Mouse (Mus musculus) CH12.LX (cell line): Measurements from ENCODE around the gene Gse1. TPM values are rescaled to one million over a fixed set of nuclear protein-coding genes. Genes with fewer than 3 reads are reported as not detected.
A peak's percentile ranks its signal among the peaks of the same experiment; 100 is the strongest.

Source experiments
- DNase-seq: peaks from one replicate; pipeline ENCODE4 v3.0.0-alpha.2; 2013; ENCODE audit errors: extremely low read depth
- H3K27ac ChIP-seq: 2 replicates; pipeline ENCODE4 v1.5.1; 2012; ENCODE audit warnings: low read depth, mild to moderate bottlenecking, control low read depth, moderate library complexity; ENCODE audit not compliant: insufficient read depth
- H3K27me3 ChIP-seq: replicated peaks from 2 replicates; pipeline ENCODE3; 2012; ENCODE audit warnings: inconsistent platforms
- H3K36me3 ChIP-seq, 2 experiments: replicated peaks in 1 of 2; 2 replicates each; pipeline versions ENCODE3 to v1.6.1; 2012; ENCODE audit warnings: inconsistent platforms in 1 of 2, low read length in 1 of 2, mild to moderate bottlenecking in 1 of 2, mixed read lengths in 1 of 2, moderate library complexity in 1 of 2; ENCODE audit not compliant: control insufficient read depth in 1 of 2, insufficient read depth in 1 of 2
- H3K4me1 ChIP-seq, 2 experiments: 2 replicates each; pipeline ENCODE4 v1.6.1; 2012; ENCODE audit warnings: inconsistent platforms in 1 of 2, moderate library complexity in 1 of 2; ENCODE audit not compliant: insufficient read depth in 2 of 2, control insufficient read depth in 1 of 2
- H3K4me2 ChIP-seq: 2 replicates; pipeline ENCODE4 v1.6.1; 2012; ENCODE audit warnings: low read depth, mild to moderate bottlenecking, control low read depth; ENCODE audit not compliant: poor library complexity, insufficient read depth, severe bottlenecking
- H3K4me3 ChIP-seq, 3 experiments: fragments of 150-350 bp in 1 of 3; sonication (generic) in 1 of 3; replicated peaks in 1 of 3; 2 replicates each; pipeline versions ENCODE3 to v1.5.1; 2011 to 2012; ENCODE audit warnings: low read depth in 2 of 3, low read length in 2 of 3, mild to moderate bottlenecking in 2 of 3, moderate library complexity in 2 of 3, control low read depth in 1 of 3, improper control_type of control experiment in 1 of 3, inconsistent platforms in 1 of 3, mixed read lengths in 1 of 3; ENCODE audit not compliant: poor library complexity in 1 of 3
- H3K79me2 ChIP-seq: replicated peaks from 2 replicates; pipeline ENCODE4 v1.6.1; 2012; ENCODE audit warnings: mild to moderate bottlenecking, moderate library complexity; ENCODE audit not compliant: control insufficient read depth, poor library complexity, insufficient read depth, severe bottlenecking; ENCODE audit errors: extremely low read depth
- H3K9ac ChIP-seq: 2 replicates; pipeline ENCODE4 v1.6.1; 2012; ENCODE audit warnings: low read depth, mild to moderate bottlenecking, control low read depth, moderate library complexity; ENCODE audit not compliant: insufficient read depth
- H3K9me3 ChIP-seq: replicated peaks from 2 replicates; pipeline ENCODE3; 2012; ENCODE audit warnings: low read length, inconsistent platforms, mixed read lengths
- CHD1 ChIP-seq: IDR thresholded peaks from 2 replicates; pipeline ENCODE4 v1.6.1; 2012; ENCODE audit warnings: low read depth, low read length, improper control_type of control experiment, inconsistent platforms
- CHD2 ChIP-seq: IDR thresholded peaks from 2 replicates; pipeline ENCODE4 v1.6.1; 2011; ENCODE audit warnings: low read length, improper control_type of control experiment
- CTCF ChIP-seq, 2 experiments: IDR thresholded peaks in 1 of 2; conservative IDR thresholded peaks in 1 of 2; 2 replicates each; pipeline ENCODE4 v1.5.1; 2011 to 2012; ENCODE audit warnings: low read depth in 2 of 2, low read length in 2 of 2, improper control_type of control experiment in 1 of 2, inconsistent platforms in 1 of 2, mild to moderate bottlenecking in 1 of 2, moderate library complexity in 1 of 2
- ELF1 ChIP-seq: IDR thresholded peaks from 2 replicates; pipeline ENCODE4 v1.6.1; 2014; ENCODE audit warnings: low read depth, mild to moderate bottlenecking, inconsistent platforms, low read length, improper control_type of control experiment
- ETS1 ChIP-seq: conservative IDR thresholded peaks from 2 replicates; pipeline ENCODE4 v1.6.1; 2012; ENCODE audit warnings: low read depth, mild to moderate bottlenecking, inconsistent platforms, low read length, improper control_type of control experiment, moderate library complexity
- GABPA ChIP-seq: IDR thresholded peaks from 2 replicates; pipeline ENCODE4 v1.6.1; 2012; ENCODE audit warnings: low read depth, low read length, improper control_type of control experiment, inconsistent platforms; ENCODE audit not compliant: insufficient replicate concordance
- IRF4 ChIP-seq: IDR thresholded peaks from 2 replicates; pipeline ENCODE4 v1.6.1; 2014; ENCODE audit warnings: low read depth, mild to moderate bottlenecking, inconsistent platforms, low read length, improper control_type of control experiment
- JUND ChIP-seq: conservative IDR thresholded peaks from 2 replicates; pipeline ENCODE4 v1.6.1; 2011; ENCODE audit warnings: low read depth, low read length, improper control_type of control experiment
- MAFK ChIP-seq: IDR thresholded peaks from 2 replicates; pipeline ENCODE4 v1.6.1; 2011; ENCODE audit warnings: low read length, improper control_type of control experiment; ENCODE audit not compliant: insufficient replicate concordance
- MAX ChIP-seq: IDR thresholded peaks from 2 replicates; pipeline ENCODE4 v1.6.1; 2011; ENCODE audit warnings: low read length, improper control_type of control experiment
- MAZ ChIP-seq: IDR thresholded peaks from 2 replicates; pipeline ENCODE4 v1.6.1; 2012; ENCODE audit warnings: low read depth, mild to moderate bottlenecking, inconsistent platforms, low read length, improper control_type of control experiment, moderate library complexity
- MEF2A ChIP-seq: IDR thresholded peaks from 2 replicates; pipeline ENCODE4 v1.6.1; 2014; ENCODE audit warnings: low read depth, mild to moderate bottlenecking, inconsistent platforms, low read length, improper control_type of control experiment, borderline replicate concordance
- MYC ChIP-seq: IDR thresholded peaks from 2 replicates; pipeline ENCODE4 v1.6.1; 2011; ENCODE audit warnings: low read depth, mild to moderate bottlenecking, improper control_type of control experiment, low read length
- NRF1 ChIP-seq: IDR thresholded peaks from 2 replicates; pipeline ENCODE4 v1.6.1; 2014; ENCODE audit warnings: low read depth, mild to moderate bottlenecking, inconsistent platforms, low read length, improper control_type of control experiment, moderate library complexity
- PAX5 ChIP-seq: IDR thresholded peaks from 2 replicates; pipeline ENCODE4 v1.6.1; 2012; ENCODE audit warnings: low read length, inconsistent platforms, mixed read lengths
- POLR2A ChIP-seq: IDR thresholded peaks from 2 replicates; pipeline ENCODE4 v1.6.1; 2011; ENCODE audit warnings: low read depth, mild to moderate bottlenecking, improper control_type of control experiment, low read length
- RAD21 ChIP-seq: IDR thresholded peaks from 2 replicates; pipeline ENCODE4 v1.6.1; 2011; ENCODE audit warnings: low read depth, mild to moderate bottlenecking, low read length, improper control_type of control experiment, moderate library complexity
- RCOR1 ChIP-seq: conservative IDR thresholded peaks from 2 replicates; pipeline ENCODE4 v1.6.1; 2012; ENCODE audit warnings: low read depth, mild to moderate bottlenecking, inconsistent platforms, low read length, improper control_type of control experiment
- SIN3A ChIP-seq: IDR thresholded peaks from 2 replicates; pipeline ENCODE4 v1.6.1; 2012; ENCODE audit warnings: low read length, improper control_type of control experiment, inconsistent platforms
- TCF12 ChIP-seq: IDR thresholded peaks from 2 replicates; pipeline ENCODE4 v1.6.1; 2014; ENCODE audit warnings: low read depth, mild to moderate bottlenecking, inconsistent platforms, low read length, improper control_type of control experiment
- ZC3H11A ChIP-seq: IDR thresholded peaks from 2 replicates; pipeline ENCODE4 v1.6.1; 2012; ENCODE audit warnings: low read depth, mild to moderate bottlenecking, inconsistent platforms, low read length, improper control_type of control experiment
- dilution Hi-C: fragments of 300-500 bp; cut with MboI; formaldehyde crosslinking; loops from 2 replicates; pipeline ENCODE4 v1.14.3; 2020; ENCODE audit warnings: low sequenced_read_pairs; ENCODE audit not compliant: extremely low pct_unique_long_range_greater_than_20kb, extremely low pct_ligation_motif_present
- in situ Hi-C: fragments of 300-500 bp; cut with MboI; formaldehyde crosslinking; loops from 3 replicates; pipeline ENCODE4 v1.14.3; 2019; ENCODE audit warnings: low sequenced_read_pairs, low pct_ligation_motif_present, low pct_unique_long_range_greater_than_20kb, mixed read lengths
- polyA plus RNA-seq: library from polyadenylated mRNA; unstranded; fragments of >175 nt; gene quantifications from 2 replicates; pipeline ENCODE4 v1.2.1, GENCODE M21; 2012; ENCODE audit warnings: low read depth; ENCODE audit not compliant: insufficient read length
- total RNA-seq, 2 experiments: library from RNA; depleted of rRNA; stranded (reverse); fragments of 300-350 nt in 1 of 2; fragments of >200 nt in 1 of 2; gene quantifications; 2 replicates each; pipeline ENCODE4 v1.2.3; 2012 to 2014

Gene Gse1
- total and polyA plus RNA-seq, 3 experiments, result 1.3 to 9.8 (median 8.5) TPM

GRCm38 (mm10) chr8:120561539-120562435, 333.5 kb downstream of the Gse1 start (continued):
- no peak for TF ChIP-seq MAFK
- TF ChIP-seq RAD21, result peak; percentile 31
- TF ChIP-seq CTCF (conservative IDR thresholded peaks at IDR 0.05 in 1 of 2, IDR thresholded peaks at IDR 0.05 in 1 of 2; ENCODE audit: low read depth in 2 of 2, low read length in 2 of 2), result peak; percentile 59 to 65; a peak in 3 of 4 replicates
- no peak for TF ChIP-seq NRF1
- no peak for TF ChIP-seq IRF4

DNA sequence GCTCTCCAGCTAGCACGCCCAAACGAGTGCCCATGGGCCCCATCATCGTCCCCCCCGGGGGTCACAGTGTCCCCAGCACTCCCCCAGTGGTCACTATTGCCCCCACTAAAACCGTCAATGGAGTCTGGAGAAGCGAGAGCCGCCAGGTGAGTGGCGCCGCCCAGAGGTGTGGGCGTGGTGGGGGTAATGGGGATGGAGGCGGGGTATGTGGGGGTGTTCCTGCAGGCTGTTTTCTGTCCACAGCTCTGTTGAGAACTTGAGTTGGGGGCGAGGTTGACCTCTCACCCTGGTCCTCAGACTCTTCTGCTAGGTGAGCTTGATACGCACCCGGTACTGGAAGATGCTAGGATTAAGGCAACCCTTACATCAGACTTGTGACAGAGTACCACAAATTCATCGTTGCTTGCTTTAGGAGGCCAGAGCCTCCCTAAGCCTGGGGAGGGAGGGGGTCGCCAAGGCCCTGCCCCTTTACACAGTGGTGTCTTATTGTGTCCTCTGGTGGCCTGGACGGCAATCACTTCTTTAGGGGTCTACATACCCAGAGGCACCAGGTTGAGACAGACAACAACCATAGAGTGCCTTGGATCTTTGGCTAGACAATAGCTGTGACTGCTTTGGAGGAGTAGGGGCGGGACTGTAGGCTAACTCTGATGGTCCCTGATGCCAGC, 334.6 kb downstream of the Gse1 start:
- DNase-seq, result no peak
- Histone ChIP-seq H3K4me3 (no peak overlapping the region), H3K9ac (no peak overlapping the region), H3K36me3 (peaks cover 62 to 96% of the 10 kb centered on the region in 2 experiments), H3K4me2 (no peak overlapping the region), H3K27me3 (no peaks in the 10 kb centered on the region), H3K9me3 (no peaks in the 10 kb centered on the region), H3K79me2 (peaks cover 17% of the 10 kb centered on the region), H3K27ac (no peak overlapping the region), H3K4me1 (peaks cover 12 to 75% of the 10 kb centered on the region in 2 experiments)
- no peak for TF ChIP-seq PAX5
- TF ChIP-seq SIN3A, result no peak
- no peak for TF ChIP-seq GABPA
- dilution Hi-C loops (no loop called here), in situ Hi-C loops (no loop called here)

DNA sequence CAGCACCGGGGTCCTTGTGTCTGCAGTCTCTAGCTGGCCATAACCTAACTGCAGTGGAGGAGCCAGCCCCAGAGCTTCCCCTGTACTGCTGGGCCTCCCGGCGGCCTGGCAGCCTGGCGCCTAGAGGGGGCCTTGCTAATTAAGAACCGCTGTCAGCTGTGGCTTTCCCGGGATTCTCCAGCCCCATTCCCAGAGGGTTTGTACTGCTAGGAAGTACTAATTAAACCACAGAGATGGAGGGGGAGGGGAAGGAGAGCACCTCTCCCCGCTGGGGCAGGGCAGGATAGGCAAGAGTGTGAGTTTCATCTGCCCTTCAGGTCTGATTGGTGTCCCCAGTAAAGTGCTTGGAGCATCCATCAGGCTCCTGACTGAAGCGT, 335.1 kb downstream of the Gse1 start:
- in situ Hi-C loops, result no loop called here
- Histone ChIP-seq H3K27ac (peak overlapping the region; percentile 21; the same call in 1 of the 2 replicates), H3K4me2 (no peak overlapping the region), H3K9ac (no peak overlapping the region), H3K79me2 (peaks cover 13% of the 10 kb centered on the region), H3K36me3 (peaks cover 66 to 98% of the 10 kb centered on the region in 2 experiments), H3K4me3 (no peak overlapping the region), H3K9me3 (peaks cover 2% of the 10 kb centered on the region), H3K4me1 (peaks cover 9 to 70% of the 10 kb centered on the region in 2 experiments), H3K27me3 (no peaks in the 10 kb centered on the region)
- no peak for TF ChIP-seq POLR2A
- TF ChIP-seq TCF12, result no peak
- TF ChIP-seq SIN3A, result no peak
- no peak for TF ChIP-seq CHD1
- TF ChIP-seq MAX, result no peak
- TF ChIP-seq ELF1, result no peak
- no peak for TF ChIP-seq RCOR1
- no peak for TF ChIP-seq GABPA
- no peak for TF ChIP-seq MYC
- TF ChIP-seq MAFK, result no peak
- TF ChIP-seq NRF1, result no peak
- TF ChIP-seq ETS1, result no peak
- TF ChIP-seq ZC3H11A, result no peak
- no peak for TF ChIP-seq MEF2A
- TF ChIP-seq RAD21, result no peak
- TF ChIP-seq JUND, result no peak
- no peak for TF ChIP-seq CHD2
- no peak for TF ChIP-seq MAZ
- dilution Hi-C loops, result no loop called here
- DNase-seq, result no peak
